Mouse (Mus musculus) megakaryocyte, embryonic 14.5 days (primary cell): ENCODE data around the gene Ly6g6e.

ENCODE experiments used
- FLI1 ChIP-seq: IDR thresholded peaks from 2 replicates; pipeline ENCODE4 v1.6.1; 2012; ENCODE audit warnings: low read length, inconsistent platforms, mixed read lengths
- GATA1 ChIP-seq: IDR thresholded peaks from 3 replicates; pipeline ENCODE4 v1.6.1; 2012; ENCODE audit warnings: mixed read lengths, low read length, inconsistent platforms, borderline replicate concordance

DNA sequence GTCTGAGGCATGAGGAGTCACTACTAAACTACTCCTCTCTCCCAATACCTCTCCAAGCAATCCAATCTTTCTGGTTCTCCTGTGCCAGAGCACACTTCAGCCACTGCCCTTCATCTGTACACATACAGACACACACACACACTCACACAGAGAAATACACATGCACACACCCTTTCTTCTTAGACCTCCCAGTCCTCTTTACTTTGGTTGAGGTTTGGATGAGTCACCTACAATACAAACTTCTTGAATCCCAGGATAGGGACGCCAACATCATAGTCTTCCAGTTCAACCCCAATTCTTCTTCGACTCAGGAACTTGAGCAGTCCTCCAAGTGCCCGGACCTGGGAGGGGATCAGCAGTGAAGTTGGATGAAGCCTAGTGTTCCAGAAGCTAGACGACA is 32.9 kb upstream of the Ly6g6e start:
- no peak for TF ChIP-seq GATA1
- no peak for TF ChIP-seq FLI1
